Mouse (Mus musculus): ENCODE results near the gene Smndc1.

- no peak for TF ChIP-seq CTCF (conservative IDR thresholded peaks at IDR 0.05; ENCODE audit: insufficient read depth, insufficient read length, low read depth, low read length)
- TF ChIP-seq POLR2A (IDR thresholded peaks at IDR 0.05; ENCODE audit: low read depth, low read length) = no peak
These were observed 437 bp downstream of the Smndc1 start for GRCm38 (mm10) chr19:53389851-53390431.
